Mouse (Mus musculus) CH12.LX (cell line): ENCODE results near the gene Prr36. TPM values are rescaled to one million over a fixed set of nuclear protein-coding genes. Genes with fewer than 3 reads are reported as not detected.

Experiments
- DNase-seq: peaks from one replicate; pipeline ENCODE4 v3.0.0-alpha.2; 2013; ENCODE audit errors: extremely low read depth
- H3K27ac ChIP-seq: 2 replicates; pipeline ENCODE4 v1.5.1; 2012; ENCODE audit warnings: low read depth, mild to moderate bottlenecking, control low read depth, moderate library complexity; ENCODE audit not compliant: insufficient read depth
- H3K27me3 ChIP-seq: replicated peaks from 2 replicates; pipeline ENCODE3; 2012; ENCODE audit warnings: inconsistent platforms
- H3K36me3 ChIP-seq, 2 experiments: replicated peaks in 1 of 2; 2 replicates each; pipeline versions ENCODE3 to v1.6.1; 2012; ENCODE audit warnings: inconsistent platforms in 1 of 2, low read length in 1 of 2, mild to moderate bottlenecking in 1 of 2, mixed read lengths in 1 of 2, moderate library complexity in 1 of 2; ENCODE audit not compliant: control insufficient read depth in 1 of 2, insufficient read depth in 1 of 2
- H3K4me1 ChIP-seq, 2 experiments: 2 replicates each; pipeline ENCODE4 v1.6.1; 2012; ENCODE audit warnings: inconsistent platforms in 1 of 2, moderate library complexity in 1 of 2; ENCODE audit not compliant: insufficient read depth in 2 of 2, control insufficient read depth in 1 of 2
- H3K4me2 ChIP-seq: 2 replicates; pipeline ENCODE4 v1.6.1; 2012; ENCODE audit warnings: low read depth, mild to moderate bottlenecking, control low read depth; ENCODE audit not compliant: poor library complexity, insufficient read depth, severe bottlenecking
- H3K4me3 ChIP-seq, 3 experiments: fragments of 150-350 bp in 1 of 3; sonication (generic) in 1 of 3; replicated peaks in 1 of 3; 2 replicates each; pipeline versions ENCODE3 to v1.5.1; 2011 to 2012; ENCODE audit warnings: low read depth in 2 of 3, low read length in 2 of 3, mild to moderate bottlenecking in 2 of 3, moderate library complexity in 2 of 3, control low read depth in 1 of 3, improper control_type of control experiment in 1 of 3, inconsistent platforms in 1 of 3, mixed read lengths in 1 of 3; ENCODE audit not compliant: poor library complexity in 1 of 3
- H3K79me2 ChIP-seq: replicated peaks from 2 replicates; pipeline ENCODE4 v1.6.1; 2012; ENCODE audit warnings: mild to moderate bottlenecking, moderate library complexity; ENCODE audit not compliant: control insufficient read depth, poor library complexity, insufficient read depth, severe bottlenecking; ENCODE audit errors: extremely low read depth
- H3K9ac ChIP-seq: 2 replicates; pipeline ENCODE4 v1.6.1; 2012; ENCODE audit warnings: low read depth, mild to moderate bottlenecking, control low read depth, moderate library complexity; ENCODE audit not compliant: insufficient read depth
- H3K9me3 ChIP-seq: replicated peaks from 2 replicates; pipeline ENCODE3; 2012; ENCODE audit warnings: low read length, inconsistent platforms, mixed read lengths
- CHD1 ChIP-seq: IDR thresholded peaks from 2 replicates; pipeline ENCODE4 v1.6.1; 2012; ENCODE audit warnings: low read depth, low read length, improper control_type of control experiment, inconsistent platforms
- CHD2 ChIP-seq: IDR thresholded peaks from 2 replicates; pipeline ENCODE4 v1.6.1; 2011; ENCODE audit warnings: low read length, improper control_type of control experiment
- GABPA ChIP-seq: IDR thresholded peaks from 2 replicates; pipeline ENCODE4 v1.6.1; 2012; ENCODE audit warnings: low read depth, low read length, improper control_type of control experiment, inconsistent platforms; ENCODE audit not compliant: insufficient replicate concordance
- HCFC1 ChIP-seq: IDR thresholded peaks from 2 replicates; pipeline ENCODE4 v1.6.1; 2012; ENCODE audit warnings: low read depth, mild to moderate bottlenecking, inconsistent platforms, low read length, improper control_type of control experiment
- IRF4 ChIP-seq: IDR thresholded peaks from 2 replicates; pipeline ENCODE4 v1.6.1; 2014; ENCODE audit warnings: low read depth, mild to moderate bottlenecking, inconsistent platforms, low read length, improper control_type of control experiment
- MAX ChIP-seq: IDR thresholded peaks from 2 replicates; pipeline ENCODE4 v1.6.1; 2011; ENCODE audit warnings: low read length, improper control_type of control experiment
- MXI1 ChIP-seq: IDR thresholded peaks from 2 replicates; pipeline ENCODE4 v1.6.1; 2011; ENCODE audit warnings: mild to moderate bottlenecking, low read depth, low read length, improper control_type of control experiment
- NELFE ChIP-seq: IDR thresholded peaks from 2 replicates; pipeline ENCODE4 v1.6.1; 2011; ENCODE audit warnings: low read depth, low read length, improper control_type of control experiment
- NRF1 ChIP-seq: IDR thresholded peaks from 2 replicates; pipeline ENCODE4 v1.6.1; 2014; ENCODE audit warnings: low read depth, mild to moderate bottlenecking, inconsistent platforms, low read length, improper control_type of control experiment, moderate library complexity
- PAX5 ChIP-seq: IDR thresholded peaks from 2 replicates; pipeline ENCODE4 v1.6.1; 2012; ENCODE audit warnings: low read length, inconsistent platforms, mixed read lengths
- POLR2A ChIP-seq: IDR thresholded peaks from 2 replicates; pipeline ENCODE4 v1.6.1; 2011; ENCODE audit warnings: low read depth, mild to moderate bottlenecking, improper control_type of control experiment, low read length
- POLR2AphosphoS2 ChIP-seq: IDR thresholded peaks from 2 replicates; pipeline ENCODE4 v1.6.1; 2011; ENCODE audit warnings: low read depth, low read length, improper control_type of control experiment
- RAD21 ChIP-seq: IDR thresholded peaks from 2 replicates; pipeline ENCODE4 v1.6.1; 2011; ENCODE audit warnings: low read depth, mild to moderate bottlenecking, low read length, improper control_type of control experiment, moderate library complexity
- RCOR1 ChIP-seq: conservative IDR thresholded peaks from 2 replicates; pipeline ENCODE4 v1.6.1; 2012; ENCODE audit warnings: low read depth, mild to moderate bottlenecking, inconsistent platforms, low read length, improper control_type of control experiment
- SIN3A ChIP-seq: IDR thresholded peaks from 2 replicates; pipeline ENCODE4 v1.6.1; 2012; ENCODE audit warnings: low read length, improper control_type of control experiment, inconsistent platforms
- TBP ChIP-seq: conservative IDR thresholded peaks from 2 replicates; pipeline ENCODE4 v1.6.1; 2011; ENCODE audit warnings: low read depth, low read length, improper control_type of control experiment
- TCF12 ChIP-seq: IDR thresholded peaks from 2 replicates; pipeline ENCODE4 v1.6.1; 2014; ENCODE audit warnings: low read depth, mild to moderate bottlenecking, inconsistent platforms, low read length, improper control_type of control experiment
- USF2 ChIP-seq: conservative IDR thresholded peaks from 2 replicates; pipeline ENCODE4 v1.6.1; 2011; ENCODE audit warnings: low read depth, low read length, improper control_type of control experiment
- ZC3H11A ChIP-seq: IDR thresholded peaks from 2 replicates; pipeline ENCODE4 v1.6.1; 2012; ENCODE audit warnings: low read depth, mild to moderate bottlenecking, inconsistent platforms, low read length, improper control_type of control experiment
- ZKSCAN1 ChIP-seq: IDR thresholded peaks from 2 replicates; pipeline ENCODE4 v1.6.1; 2012; ENCODE audit warnings: low read depth, inconsistent platforms, low read length, improper control_type of control experiment, borderline replicate concordance
- dilution Hi-C: fragments of 300-500 bp; cut with MboI; formaldehyde crosslinking; loops from 2 replicates; pipeline ENCODE4 v1.14.3; 2020; ENCODE audit warnings: low sequenced_read_pairs; ENCODE audit not compliant: extremely low pct_unique_long_range_greater_than_20kb, extremely low pct_ligation_motif_present
- in situ Hi-C: fragments of 300-500 bp; cut with MboI; formaldehyde crosslinking; loops from 3 replicates; pipeline ENCODE4 v1.14.3; 2019; ENCODE audit warnings: low sequenced_read_pairs, low pct_ligation_motif_present, low pct_unique_long_range_greater_than_20kb, mixed read lengths
- polyA plus RNA-seq: library from polyadenylated mRNA; unstranded; fragments of >175 nt; gene quantifications from 2 replicates; pipeline ENCODE4 v1.2.1, GENCODE M21; 2012; ENCODE audit warnings: low read depth; ENCODE audit not compliant: insufficient read length
- total RNA-seq, 2 experiments: library from RNA; depleted of rRNA; stranded (reverse); fragments of 300-350 nt in 1 of 2; fragments of >200 nt in 1 of 2; gene quantifications; 2 replicates each; pipeline ENCODE4 v1.2.3; 2012 to 2014

The Prr36 gene
- 0.08 and 0.13 TPM in 2 replicates for total RNA-seq (2012; rRNA removed)
- 0.05 TPM in 1 of 2 replicates, not detected in the other for total RNA-seq (2014; rRNA removed)
- 0.40 and 0.59 TPM in 2 replicates for polyA plus RNA-seq

GRCm38 (mm10) chr8:4216791-4217621, at the start of gene Prr36:
Gene Prr36 (minus strand): TSS chr8:4217459.
- H3K27me3 ChIP-seq, result no peaks in the 10 kb centered on the region
- H3K27ac ChIP-seq, result no peak within 1 kb of the TSS
- TF ChIP-seq ZKSCAN1 (no peak), RAD21 (no peak), CHD1 (no peak), NELFE (no peak), IRF4 (no peak), GABPA (no peak), POLR2A (no peak), MXI1 (no peak), POLR2AphosphoS2 (no peak), HCFC1 (no peak)
- TF ChIP-seq, all 38 proteins: peak for 0
- no peaks in the 10 kb centered on the region for H3K79me2 ChIP-seq
- in situ Hi-C loops (no loop called here), dilution Hi-C loops (no loop called here)
- DNase-seq, result no peak
- H3K9me3 ChIP-seq, result no peaks in the 10 kb centered on the region
- H3K4me3 ChIP-seq, result no peak within 1 kb of the TSS
- H3K9ac ChIP-seq, result no peak within 1 kb of the TSS
- H3K36me3 ChIP-seq, result no peaks in the 10 kb centered on the region
- no peak within 1 kb of the TSS for H3K4me2 ChIP-seq
- peaks cover 7 to 19% of the 10 kb centered on the region in 2 experiments for H3K4me1 ChIP-seq

DNA sequence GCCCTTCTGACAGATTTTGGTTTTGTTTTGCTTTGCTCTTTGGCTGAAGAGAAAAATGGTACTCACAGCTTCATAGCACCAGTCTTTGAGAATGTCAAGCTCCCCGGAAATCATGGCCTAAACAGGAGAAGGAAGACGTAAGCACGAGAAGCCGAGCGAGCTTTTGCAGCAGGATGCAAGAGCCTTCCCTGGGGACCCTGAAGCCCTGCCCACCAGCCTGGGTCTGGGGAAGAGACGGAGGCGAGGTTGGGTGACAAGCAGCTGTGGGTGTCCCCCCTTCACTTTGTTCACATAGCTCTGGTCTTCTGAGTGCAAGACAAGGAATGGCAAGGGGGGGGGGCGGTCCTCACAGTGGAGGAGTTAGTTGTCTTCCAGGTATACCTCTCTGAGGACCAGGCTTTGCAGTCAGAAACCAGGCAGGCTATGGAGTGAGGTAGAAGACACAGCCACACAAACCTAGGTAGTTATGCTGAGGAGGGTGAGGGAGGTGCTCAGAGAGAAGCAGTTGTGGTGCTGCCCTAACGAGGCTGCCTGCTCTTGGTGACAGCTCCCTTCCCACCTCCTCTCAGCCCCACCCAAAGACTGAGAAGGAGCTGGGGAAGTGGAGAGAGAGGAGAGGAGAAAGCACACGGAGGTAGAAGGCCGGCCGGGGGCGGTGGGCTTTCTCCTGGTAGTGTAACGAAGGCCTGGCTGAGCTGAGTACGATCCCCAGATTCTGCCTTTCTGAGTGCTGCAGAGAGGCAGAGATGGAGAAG, 48.1 kb upstream of the Prr36 start:
- Histone ChIP-seq H3K27me3 (no peaks in the 10 kb centered on the region), H3K4me3 (no peak overlapping the region), H3K4me1 (no peaks in the 10 kb centered on the region), H3K27ac (no peak overlapping the region), H3K79me2 (no peaks in the 10 kb centered on the region)
- no peak for DNase-seq
- in situ Hi-C loops, result no loop called here
- TF ChIP-seq TCF12, result no peak
- TF ChIP-seq MXI1, result no peak
- TF ChIP-seq USF2, result no peak
- TF ChIP-seq NRF1, result no peak
- no peak for TF ChIP-seq TBP
- no peak for TF ChIP-seq PAX5
- no peak for TF ChIP-seq SIN3A
- no peak for TF ChIP-seq CHD2
- TF ChIP-seq MAX, result no peak
- no peak for TF ChIP-seq POLR2A
- no peak for TF ChIP-seq NELFE
- TF ChIP-seq ZC3H11A, result no peak
- no peak for TF ChIP-seq RCOR1
- TF ChIP-seq, all 38 proteins: peak for 0
- Histone ChIP-seq H3K36me3 (peaks cover 94 to 99% of the 10 kb centered on the region in 2 experiments), H3K9me3 (no peaks in the 10 kb centered on the region), H3K9ac (no peak overlapping the region), H3K4me2 (no peak overlapping the region)
- dilution Hi-C loops, result no loop called here
